ENCODE assay signal across 8 mouse cellular contexts in genomic region chr6:116651437-116652118, GRCm38 (mm10). TPM values are rescaled to one million over a fixed set of nuclear protein-coding genes. Genes with fewer than 3 reads are reported as not detected.
DNase-seq lines count a peak whose midpoint lies in the region; ATAC-seq lines count a peak whose summit lies in the region.

No protein-coding gene starts in this region.

- no peaks in the 10 kb centered on the region for H3K4me1 ChIP-seq in midbrain, embryonic 14.5 days (ENCODE audit: control insufficient read depth, insufficient read depth, low read length)
- H3K4me1 ChIP-seq in midbrain, embryonic 15.5 days: no peaks in the 10 kb centered on the region
- H3K4me1 ChIP-seq in kidney, embryonic 16.5 days (ENCODE audit: insufficient read depth, low read length): peaks cover 4% of the 10 kb centered on the region; the same call in 1 of the 2 replicates

- 80% methylated on average over 20 of the region's 20 CpGs for WGBS in midbrain, embryonic 14.5 days
- WGBS in midbrain, embryonic 15.5 days: 78% methylated on average over 20 of the region's 20 CpGs
- WGBS in kidney, embryonic 16.5 days: 63% methylated on average over 19 of the region's 20 CpGs

- H3K9me3 ChIP-seq in midbrain, embryonic 14.5 days (ENCODE audit: control insufficient read depth, low read length): no peaks in the 10 kb centered on the region
- H3K9me3 ChIP-seq in midbrain, embryonic 15.5 days: no peaks in the 10 kb centered on the region
- H3K9me3 ChIP-seq in kidney, embryonic 16.5 days (ENCODE audit: low read length): no peaks in the 10 kb centered on the region

- 0 out of 2 replicates have a peak overlapping the region, but pooled peaks have one; percentile 2 for H3K9ac ChIP-seq in midbrain, embryonic 14.5 days (replicated peaks; ENCODE audit: low read length)
- H3K9ac ChIP-seq in midbrain, embryonic 15.5 days: no peak overlapping the region
- H3K9ac ChIP-seq in kidney, embryonic 16.5 days (replicated peaks; ENCODE audit: low read length): peak overlapping the region; percentile 24

- no peak overlapping the region for H3K27ac ChIP-seq in midbrain, embryonic 14.5 days (replicated peaks; ENCODE audit: low read depth, low read length)
- no peak overlapping the region for H3K27ac ChIP-seq in midbrain, embryonic 15.5 days
- no peak overlapping the region for H3K27ac ChIP-seq in kidney, embryonic 16.5 days (ENCODE audit: low read length)

- no peak overlapping the region for H3K4me2 ChIP-seq in midbrain, embryonic 14.5 days (ENCODE audit: low read length)
- no peak overlapping the region for H3K4me2 ChIP-seq in midbrain, embryonic 15.5 days
- H3K4me2 ChIP-seq in kidney, embryonic 16.5 days (replicated peaks; ENCODE audit: low read depth, low read length): peak overlapping the region; percentile 31

- ATAC-seq in midbrain, embryonic 14.5 days (ENCODE audit: low FRiP score, low TSS enrichment): no peak
- ATAC-seq in midbrain, embryonic 15.5 days (replicated peaks): no peak
- ATAC-seq in kidney, embryonic 16.5 days (ENCODE audit: low FRiP score, low TSS enrichment): no peak
- no peak for ATAC-seq in frontal cortex, adult (ENCODE audit: low TSS enrichment)

- no peaks in the 10 kb centered on the region for H3K36me3 ChIP-seq in midbrain, embryonic 14.5 days (ENCODE audit: control insufficient read depth, insufficient read depth, low read length)
- H3K36me3 ChIP-seq in midbrain, embryonic 15.5 days (replicated peaks): no peaks in the 10 kb centered on the region
- H3K36me3 ChIP-seq in kidney, embryonic 16.5 days (ENCODE audit: insufficient read depth, low read length): no peaks in the 10 kb centered on the region

- no peaks in the 10 kb centered on the region for H3K27me3 ChIP-seq in midbrain, embryonic 14.5 days (ENCODE audit: control insufficient read depth, insufficient read depth, low read length)
- H3K27me3 ChIP-seq in midbrain, embryonic 15.5 days (replicated peaks): no peaks in the 10 kb centered on the region
- no peaks in the 10 kb centered on the region for H3K27me3 ChIP-seq in kidney, embryonic 16.5 days (ENCODE audit: insufficient read depth, low read length)

- no peak for DNase-seq in midbrain, embryonic 14.5 days
- peak; percentile 71 for DNase-seq in heart, adult 8-10 months (ENCODE audit: low spot score)
- DNase-seq in lung, postnatal 36 days: peak; percentile 85
- DNase-seq in thymus, postnatal 0 days (ENCODE audit: low spot score): no peak
- no peak for DNase-seq in spleen, postnatal 10 days (ENCODE audit: low spot score in 2 of 2)

- no peak overlapping the region for H3K4me3 ChIP-seq in midbrain, embryonic 14.5 days (replicated peaks; ENCODE audit: low read depth, low read length)
- H3K4me3 ChIP-seq in midbrain, embryonic 15.5 days: no peak overlapping the region
- H3K4me3 ChIP-seq in kidney, embryonic 16.5 days (ENCODE audit: low read length): peak overlapping the region; percentile 31

RNA-seq across cellular contexts. Expression of gene Depp1, which starts 1.2 kb away (rescaled TPM):
- polyA plus RNA-seq in midbrain, embryonic 14.5 days (2014; fragmentation: Nextera tagmentation; extraction: Ambion mirVana): 4.7 and 7.3 TPM in 2 replicates
- polyA plus RNA-seq in midbrain, embryonic 15.5 days (2015; fragmentation: Nextera tagmentation; extraction: Ambion mirVana): 8.7 and 10.0 TPM in 2 replicates
- 10 to 100 TPM; 32.2 to 58.5 (median 41.2) TPM for total RNA-seq in heart, adult 8-10 months (2022)
- polyA plus RNA-seq in kidney, embryonic 16.5 days (2015; fragmentation: Nextera tagmentation; extraction: Ambion mirVana): 33.1 and 38.5 TPM in 2 replicates
- 10.3 and 10.5 TPM in 2 replicates for polyA plus RNA-seq in thymus, postnatal 0 days (2015; fragmentation: Nextera tagmentation; extraction: Ambion mirVana)

RNA-seq across cellular contexts. Expression of gene Rassf4, which starts 22.2 kb away (rescaled TPM):
- polyA plus RNA-seq in midbrain, embryonic 14.5 days (2014; fragmentation: Nextera tagmentation; extraction: Ambion mirVana): 13.7 and 19.4 TPM in 2 replicates
- 10.4 and 10.6 TPM in 2 replicates for polyA plus RNA-seq in midbrain, embryonic 15.5 days (2015; fragmentation: Nextera tagmentation; extraction: Ambion mirVana)
- total RNA-seq in heart, adult 8-10 months (2022): 1 to 10 TPM; 3.7 to 7.0 (median 5.1) TPM
- polyA plus RNA-seq in kidney, embryonic 16.5 days (2015; fragmentation: Nextera tagmentation; extraction: Ambion mirVana): 6.1 and 6.3 TPM in 2 replicates
- 6.6 and 7.1 TPM in 2 replicates for polyA plus RNA-seq in thymus, postnatal 0 days (2015; fragmentation: Nextera tagmentation; extraction: Ambion mirVana)

RNA-seq across cellular contexts. Expression of gene Zfp422, which starts 22.8 kb away (rescaled TPM):
- polyA plus RNA-seq in midbrain, embryonic 14.5 days (2014; fragmentation: Nextera tagmentation; extraction: Ambion mirVana): 163 and 207 TPM in 2 replicates
- polyA plus RNA-seq in midbrain, embryonic 15.5 days (2015; fragmentation: Nextera tagmentation; extraction: Ambion mirVana): 148 and 151 TPM in 2 replicates
- 10 to 100 TPM; 13.6 to 15.5 (median 14.8) TPM for total RNA-seq in heart, adult 8-10 months (2022)
- 192 TPM in 2 replicates for polyA plus RNA-seq in kidney, embryonic 16.5 days (2015; fragmentation: Nextera tagmentation; extraction: Ambion mirVana)
- polyA plus RNA-seq in thymus, postnatal 0 days (2015; fragmentation: Nextera tagmentation; extraction: Ambion mirVana): 160 and 169 TPM in 2 replicates

Comparison
In these comparisons a context has a peak if more than half of its experiments do, and no peak if none do; other contexts are left out.
1. DNase-seq: peak in heart, adult 8-10 months (single experiment) and lung, postnatal 36 days (single experiment); none in midbrain, embryonic 14.5 days (single experiment), thymus, postnatal 0 days (single experiment) and spleen, postnatal 10 days (0 of 2).